Mouse (Mus musculus) ES-Bruce4 (cell line): ENCODE data around the gene Pacrg.

Source experiments
- CTCF ChIP-seq: IDR thresholded peaks from one replicate; pipeline ENCODE4 v1.8.1; 2011; ENCODE audit warnings: low read depth, low read length
- EP300 ChIP-seq: IDR thresholded peaks from 2 replicates; pipeline ENCODE4 v1.6.1; 2011; ENCODE audit warnings: low read depth, low read length; ENCODE audit not compliant: insufficient read depth
- POLR2A ChIP-seq: IDR thresholded peaks from one replicate; pipeline ENCODE4 v1.8.1; 2011; ENCODE audit warnings: low read length; ENCODE audit not compliant: insufficient read depth

- TF ChIP-seq CTCF, result no peak
- TF ChIP-seq POLR2A, result no peak
- no peak for TF ChIP-seq EP300
These were observed 433.8 kb downstream of the Pacrg start for GRCm38 (mm10) chr17:10406311-10406710.
